Mouse (Mus musculus) embryonic fibroblast, embryonic 13.5 days (primary cell): ENCODE measurements around the gene Ccdc83.

Experiments
- CTCF ChIP-seq: IDR thresholded peaks from 2 replicates; pipeline ENCODE4 v1.5.1; 2011; ENCODE audit warnings: mild to moderate bottlenecking, control low read depth, low read length, moderate library complexity, borderline replicate concordance; ENCODE audit not compliant: insufficient read depth
- POLR2A ChIP-seq: IDR thresholded peaks from 2 replicates; pipeline ENCODE4 v1.6.1; 2011; ENCODE audit warnings: low read depth, mild to moderate bottlenecking, control low read depth, low read length, moderate library complexity

DNA sequence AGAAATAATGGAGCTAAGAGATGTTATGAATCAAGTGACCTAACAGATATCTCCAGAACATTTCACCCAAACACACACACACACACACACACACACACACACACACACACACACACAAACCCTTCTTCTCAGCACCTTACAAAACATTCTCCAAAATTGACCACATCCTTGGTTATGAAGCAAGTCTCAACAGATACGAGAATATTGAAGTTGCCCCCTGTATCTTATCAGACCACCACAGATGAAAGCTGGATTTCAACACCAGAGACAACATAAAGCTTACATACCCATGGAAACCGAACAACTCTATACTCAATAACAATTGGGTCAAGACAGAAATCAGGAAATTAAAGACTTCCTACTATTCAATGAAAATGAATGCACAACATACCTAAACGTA lies 4.6 kb upstream of the Ccdc83 start:
- TF ChIP-seq POLR2A, result no peak
- no peak for TF ChIP-seq CTCF
